8 mouse cellular contexts compared by ENCODE assay signal in the genomic region with DNA sequence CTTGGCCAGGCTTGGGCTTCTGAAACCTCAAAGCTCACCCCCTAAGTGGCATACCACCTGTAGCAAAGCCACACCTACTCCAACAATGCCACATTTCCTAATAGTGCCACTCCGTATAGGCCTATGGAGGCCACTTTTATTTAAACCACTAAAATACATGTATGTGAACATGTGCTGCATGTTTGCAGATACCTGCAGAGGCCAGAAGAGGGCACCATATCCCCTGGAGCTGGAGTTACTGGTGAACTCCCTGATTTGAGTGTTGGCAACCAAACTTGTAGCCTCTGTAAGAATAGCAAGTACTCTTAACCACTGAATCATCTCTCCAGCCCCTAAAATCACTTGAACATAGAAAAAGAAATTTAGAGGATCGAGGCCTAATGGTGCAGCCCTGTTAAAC. TPM values are rescaled to one million over a fixed set of nuclear protein-coding genes. Genes with fewer than 3 reads are reported as not detected.
DNase-seq lines count a peak whose midpoint lies in the region; ATAC-seq lines count a peak whose summit lies in the region.

No protein-coding gene starts in this region.

- no peaks in the 10 kb centered on the region for H3K9me3 ChIP-seq in midbrain, embryonic 10.5 days (replicated peaks)
- no peaks in the 10 kb centered on the region for H3K9me3 ChIP-seq in midbrain, embryonic 15.5 days

- DNase-seq in CD4-positive, CD25-positive, alpha-beta regulatory T cell, adult 2 months (ENCODE audit: low read depth, low spot score) = peak; percentile 67
- DNase-seq in midbrain, embryonic 10.5 days (ENCODE audit: low spot score) = peak; percentile 40
- DNase-seq in c-Kit-negative CD71-positive TER-119-positive erythroid progenitor cells, embryonic 14.5 days (ENCODE audit: low read depth, low spot score) = peak; percentile 16
- peak; percentile 42 for DNase-seq in lung, postnatal 14 days
- DNase-seq in thymus, postnatal 10 days (ENCODE audit: low spot score in 2 of 2) = peak; percentile 18 to 54

- no peaks in the 10 kb centered on the region for H3K4me1 ChIP-seq in midbrain, embryonic 10.5 days
- H3K4me1 ChIP-seq in midbrain, embryonic 15.5 days = no peaks in the 10 kb centered on the region

- no peak overlapping the region for H3K4me2 ChIP-seq in midbrain, embryonic 15.5 days

- H3K9ac ChIP-seq in midbrain, embryonic 15.5 days = no peak overlapping the region

- H3K4me3 ChIP-seq in midbrain, embryonic 10.5 days = no peak overlapping the region
- H3K4me3 ChIP-seq in midbrain, embryonic 15.5 days = no peak overlapping the region

- WGBS in midbrain, embryonic 10.5 days = 87% methylated on average over 2 of the region's 2 CpGs
- WGBS in midbrain, embryonic 15.5 days = 96% methylated on average over 2 of the region's 2 CpGs

- no peak overlapping the region for H3K27ac ChIP-seq in midbrain, embryonic 10.5 days (replicated peaks)
- no peak overlapping the region for H3K27ac ChIP-seq in midbrain, embryonic 15.5 days

- no peak for ATAC-seq in CD4-positive, CD25-positive, alpha-beta regulatory T cell, adult 4 months
- ATAC-seq in midbrain, embryonic 15.5 days (replicated peaks) = no peak
- peak; percentile 68 to 76; a peak in 3 of 4 replicates for ATAC-seq in hematopoietic stem cell, adult 5-6 weeks (replicated peaks in 1 of 2; ENCODE audit: insufficient read depth in 1 of 2, low FRiP score in 2 of 2, low TSS enrichment in 1 of 2, low read depth in 1 of 2, poor library complexity in 2 of 2, severe bottlenecking in 2 of 2)

- no peaks in the 10 kb centered on the region for H3K27me3 ChIP-seq in midbrain, embryonic 10.5 days (ENCODE audit: low read depth, poor library complexity, severe bottlenecking)
- no peaks in the 10 kb centered on the region for H3K27me3 ChIP-seq in midbrain, embryonic 15.5 days (replicated peaks)

- H3K36me3 ChIP-seq in midbrain, embryonic 10.5 days = peaks cover 96% of the 10 kb centered on the region
- peaks cover 33% of the 10 kb centered on the region for H3K36me3 ChIP-seq in midbrain, embryonic 15.5 days (replicated peaks)

RNA-seq across cellular contexts. Expression of a gene that starts 12.5 kb away (rescaled TPM):
- polyA plus RNA-seq in CD4-positive, CD25-positive, alpha-beta regulatory T cell, adult 4 months (2017; shearing (Covaris generic)) = not detected
- 0.19 and 0.32 TPM in 2 replicates for polyA plus RNA-seq in midbrain, embryonic 10.5 days (2016; fragmentation: Nextera tagmentation; extraction: Ambion mirVana)
- polyA plus RNA-seq in midbrain, embryonic 15.5 days (2015; fragmentation: Nextera tagmentation; extraction: Ambion mirVana) = not detected in 2 replicates
- total RNA-seq in hematopoietic stem cell, adult 5-6 weeks (2017) = not detected in 2 replicates

RNA-seq across cellular contexts. Expression of a gene that starts 27.1 kb away (rescaled TPM):
- not detected for polyA plus RNA-seq in CD4-positive, CD25-positive, alpha-beta regulatory T cell, adult 4 months (2017; shearing (Covaris generic))
- 17.6 and 18.8 TPM in 2 replicates for polyA plus RNA-seq in midbrain, embryonic 10.5 days (2016; fragmentation: Nextera tagmentation; extraction: Ambion mirVana)
- 18.3 and 19.7 TPM in 2 replicates for polyA plus RNA-seq in midbrain, embryonic 15.5 days (2015; fragmentation: Nextera tagmentation; extraction: Ambion mirVana)
- 0.25 TPM in 1 of 2 replicates, not detected in the other for total RNA-seq in hematopoietic stem cell, adult 5-6 weeks (2017)

RNA-seq across cellular contexts. Expression of a gene that starts 35.7 kb away (rescaled TPM):
- 10 to 100 TPM; 14.3 to 16.0 TPM for polyA plus RNA-seq in CD4-positive, CD25-positive, alpha-beta regulatory T cell, adult 4 months (2017; shearing (Covaris generic))
- polyA plus RNA-seq in midbrain, embryonic 10.5 days (2016; fragmentation: Nextera tagmentation; extraction: Ambion mirVana) = 14.5 and 18.0 TPM in 2 replicates
- 52.2 and 54.5 TPM in 2 replicates for polyA plus RNA-seq in midbrain, embryonic 15.5 days (2015; fragmentation: Nextera tagmentation; extraction: Ambion mirVana)
- total RNA-seq in hematopoietic stem cell, adult 5-6 weeks (2017) = 9.1 and 22.7 TPM in 2 replicates

RNA-seq across cellular contexts. Expression of a gene that starts 45.3 kb away (rescaled TPM):
- polyA plus RNA-seq in CD4-positive, CD25-positive, alpha-beta regulatory T cell, adult 4 months (2017; shearing (Covaris generic)) = 1 to 10 TPM; 5.9 to 7.1 TPM
- 36.4 and 56.1 TPM in 2 replicates for polyA plus RNA-seq in midbrain, embryonic 10.5 days (2016; fragmentation: Nextera tagmentation; extraction: Ambion mirVana)
- polyA plus RNA-seq in midbrain, embryonic 15.5 days (2015; fragmentation: Nextera tagmentation; extraction: Ambion mirVana) = 232 and 239 TPM in 2 replicates
- total RNA-seq in hematopoietic stem cell, adult 5-6 weeks (2017) = 9.0 and 9.2 TPM in 2 replicates

RNA-seq across cellular contexts. Expression of a gene that starts 49.4 kb away (rescaled TPM):
- polyA plus RNA-seq in CD4-positive, CD25-positive, alpha-beta regulatory T cell, adult 4 months (2017; shearing (Covaris generic)) = 100 to 1,000 TPM; 174 to 198 TPM
- polyA plus RNA-seq in midbrain, embryonic 10.5 days (2016; fragmentation: Nextera tagmentation; extraction: Ambion mirVana) = 74.5 and 81.1 TPM in 2 replicates
- polyA plus RNA-seq in midbrain, embryonic 15.5 days (2015; fragmentation: Nextera tagmentation; extraction: Ambion mirVana) = 65.4 and 67.3 TPM in 2 replicates
- total RNA-seq in hematopoietic stem cell, adult 5-6 weeks (2017) = 89.7 and 90.4 TPM in 2 replicates

Comparison
In these comparisons a context has a peak if more than half of its experiments do, and no peak if none do; other contexts are left out.
1. DNase-seq: peak in every context shown above with its lines; median percentile 67 in CD4-positive, CD25-positive, alpha-beta regulatory T cell, adult 2 months; 42 in lung, postnatal 14 days; 40 in midbrain, embryonic 10.5 days; 36 in thymus, postnatal 10 days; 16 in c-Kit-negative CD71-positive TER-119-positive erythroid progenitor cells, embryonic 14.5 days.
2. ATAC-seq: peak in hematopoietic stem cell, adult 5-6 weeks (2 of 2); none in CD4-positive, CD25-positive, alpha-beta regulatory T cell, adult 4 months (single experiment) and midbrain, embryonic 15.5 days (single experiment).
3. RNA of a gene that starts 27.1 kb away (polyA plus RNA-seq): 17.6 to 18.8 TPM in midbrain, embryonic 10.5 days and 18.3 to 19.7 TPM in midbrain, embryonic 15.5 days; not detected in CD4-positive, CD25-positive, alpha-beta regulatory T cell, adult 4 months; every median in the first group is over 10 times any median in the second.